Mouse (Mus musculus) G1E (cell line): ENCODE results near the gene 1700003E16Rik. TPM values are rescaled to one million over a fixed set of nuclear protein-coding genes. Genes with fewer than 3 reads are reported as not detected.
A peak's percentile ranks its signal among the peaks of the same experiment; 100 is the strongest.

Experiments
- ATAC-seq: 2 replicates; pipeline ENCODE4 v1.8.0; 2016; ENCODE audit warnings: mild to moderate bottlenecking; ENCODE audit not compliant: insufficient number of reproducible peaks, poor library complexity, low FRiP score, severe bottlenecking; ENCODE audit errors: extremely low read depth
- DNase-seq: peaks from one replicate; pipeline ENCODE4 v3.0.0; 2012; ENCODE audit warnings: low spot score
- H3K27me3 ChIP-seq: 2 replicates; pipeline ENCODE4 v1.6.1; 2012; ENCODE audit warnings: mild to moderate bottlenecking, low read length, inconsistent platforms; ENCODE audit not compliant: insufficient read depth
- H3K36me3 ChIP-seq: replicated peaks from 2 replicates; pipeline ENCODE3; 2012; ENCODE audit warnings: mild to moderate bottlenecking, inconsistent platforms
- H3K4me1 ChIP-seq: 2 replicates; pipeline ENCODE4 v1.6.1; 2012; ENCODE audit warnings: low read depth, low read length, inconsistent platforms, mixed read lengths; ENCODE audit not compliant: insufficient read depth
- H3K4me3 ChIP-seq: 2 replicates; pipeline ENCODE4 v1.5.1; 2012; ENCODE audit warnings: low read depth, mild to moderate bottlenecking, inconsistent platforms, low read length, moderate library complexity, mixed read lengths
- H3K9me3 ChIP-seq: replicated peaks from 2 replicates; pipeline ENCODE4 v1.6.1; 2012; ENCODE audit warnings: inconsistent platforms
- CTCF ChIP-seq: IDR thresholded peaks from 2 replicates; pipeline ENCODE4 v1.5.1; 2012; ENCODE audit warnings: low read depth, low read length, inconsistent platforms, mixed read lengths
- GATA1 ChIP-seq: IDR thresholded peaks from 2 replicates; pipeline ENCODE4 v1.6.1; 2012; ENCODE audit warnings: borderline replicate concordance, low read length, inconsistent platforms, mixed read lengths
- GATA2 ChIP-seq: IDR thresholded peaks from 2 replicates; pipeline ENCODE4 v1.6.1; 2012; ENCODE audit warnings: low read depth, low read length, inconsistent platforms, borderline replicate concordance
- POLR2AphosphoS5 ChIP-seq: IDR thresholded peaks from 2 replicates; pipeline ENCODE4 v1.6.1; 2012; ENCODE audit warnings: low read depth, low read length, inconsistent platforms; ENCODE audit not compliant: insufficient replicate concordance
- TAL1 ChIP-seq: conservative IDR thresholded peaks from 2 replicates; pipeline ENCODE4 v1.6.1; 2012; ENCODE audit warnings: low read depth, low read length, inconsistent platforms, mixed read lengths
- polyA plus RNA-seq: library from polyadenylated mRNA; stranded (reverse); fragments of >175 nt; gene quantifications from 2 replicates; pipeline ENCODE4 v1.2.3, GENCODE M21; 2012
- total RNA-seq, 2 experiments: library from RNA; stranded (forward) in 1 of 2; stranded (reverse) in 1 of 2; fragments of 200-1000 nt in 1 of 2; fragments of >200 nt in 1 of 2; fragmentation: Nextera tagmentation in 1 of 2; gene quantifications; 2 replicates each; pipeline ENCODE4 v1.2.3; 2014 to 2017

Gene 1700003E16Rik
- total and polyA plus RNA-seq, 3 experiments: 0.16 TPM; not detected in 2

DNA sequence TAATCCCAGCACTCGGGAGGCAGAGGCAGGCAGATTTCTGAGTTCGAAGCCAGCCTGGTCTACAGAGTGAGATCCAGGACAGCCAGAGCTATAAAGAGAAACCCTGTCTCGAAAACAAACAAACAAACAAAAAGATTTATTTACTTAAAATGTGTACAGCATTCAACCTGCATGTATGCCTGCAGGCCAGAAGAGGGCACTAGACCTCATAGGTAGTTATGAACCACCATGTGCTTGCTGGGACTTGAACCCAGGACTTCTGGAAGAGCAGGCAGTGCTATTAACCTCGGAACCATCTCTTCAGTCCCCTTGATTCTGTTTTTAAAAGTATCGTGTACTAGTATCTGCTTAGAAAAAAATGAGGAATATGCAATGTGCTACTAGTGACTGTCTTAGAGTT lies 28.8 kb upstream of the 1700003E16Rik start:
- Histone ChIP-seq H3K36me3 (peaks cover 15% of the 10 kb centered on the region), H3K4me1 (peaks cover 43% of the 10 kb centered on the region), H3K9me3 (no peaks in the 10 kb centered on the region), H3K4me3 (no peak overlapping the region), H3K27me3 (no peaks in the 10 kb centered on the region; the same call in 1 of the 2 replicates)
- DNase-seq (no peak), ATAC-seq (no peak)
- TF ChIP-seq GATA1 (no peak), CTCF (peak; percentile 31; the same call in 1 of the 2 replicates), GATA2 (no peak), TAL1 (no peak), POLR2AphosphoS5 (no peak)

DNA sequence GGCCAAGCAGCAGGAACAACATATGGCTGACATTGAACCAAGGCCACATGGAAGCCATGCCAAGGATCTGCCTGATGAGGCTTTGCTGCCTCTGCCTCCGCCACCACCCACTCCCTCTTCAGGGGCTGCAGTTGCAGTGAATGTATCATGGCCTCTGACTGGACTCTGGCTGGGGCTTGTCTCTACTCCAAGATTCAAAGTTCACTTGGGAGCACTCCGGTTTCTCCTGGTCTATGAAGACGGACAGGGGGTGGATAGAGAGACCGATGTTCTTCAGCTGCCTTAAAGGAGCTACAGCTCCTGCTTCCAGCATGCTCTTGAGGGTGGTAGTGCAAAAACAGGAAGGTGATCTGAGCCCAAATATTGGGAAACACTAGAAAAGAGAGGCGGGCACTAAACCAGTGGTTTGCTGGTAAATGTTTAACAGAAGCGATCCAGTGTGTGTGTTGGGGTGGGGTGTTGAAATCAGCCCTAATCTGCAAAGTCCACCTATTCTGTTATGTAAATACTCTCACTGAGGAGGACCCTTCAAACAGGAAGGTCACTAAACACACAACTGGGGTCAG lies 24.7 kb upstream of the 1700003E16Rik start:
- no peak for DNase-seq
- Histone ChIP-seq H3K27me3 (no peaks in the 10 kb centered on the region; the same call in 1 of the 2 replicates), H3K4me1 (peaks cover 32% of the 10 kb centered on the region), H3K9me3 (no peaks in the 10 kb centered on the region), H3K4me3 (no peak overlapping the region), H3K36me3 (peaks cover 10% of the 10 kb centered on the region)
- TF ChIP-seq GATA2 (no peak), POLR2AphosphoS5 (no peak), GATA1 (no peak), TAL1 (no peak), CTCF (no peak)
- no peak for ATAC-seq

DNA sequence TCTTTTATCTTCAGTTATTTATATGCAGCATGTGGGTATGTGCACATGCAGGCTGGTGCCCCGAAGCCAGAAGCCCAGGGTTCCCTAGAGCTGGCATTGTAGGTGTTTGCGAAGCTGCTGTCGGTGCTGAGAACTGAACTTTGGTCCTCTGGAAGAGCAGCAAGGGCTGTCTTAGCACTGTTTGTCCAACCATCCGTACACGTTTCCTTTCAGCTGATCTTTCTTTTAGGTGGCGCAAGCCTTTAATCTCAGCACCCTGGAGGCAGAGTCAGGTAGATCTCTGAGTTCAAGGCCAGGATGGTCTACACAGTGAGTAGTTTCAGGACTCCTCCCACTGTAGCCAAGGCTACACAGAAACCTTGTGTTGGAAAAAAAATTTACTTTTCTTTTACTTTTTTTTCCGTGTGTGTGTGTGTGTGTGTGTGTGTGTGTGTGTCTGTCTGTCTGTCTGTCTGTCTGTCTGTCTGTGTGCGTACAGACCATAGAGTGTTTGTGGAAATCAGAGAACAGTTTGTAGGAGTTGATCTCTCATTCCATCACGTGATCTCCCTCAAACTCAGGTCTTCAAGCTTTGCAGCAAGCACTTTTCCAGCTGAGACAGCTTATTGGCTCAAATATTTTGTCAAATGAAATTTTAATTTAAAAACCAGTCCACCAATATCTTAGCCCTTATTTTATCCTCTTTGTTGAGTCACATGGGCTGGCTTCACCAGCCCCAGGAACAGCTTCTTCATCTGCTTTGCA lies 23.9 kb upstream of the 1700003E16Rik start:
- Histone ChIP-seq H3K36me3 (peaks cover 10% of the 10 kb centered on the region), H3K4me1 (peaks cover 40% of the 10 kb centered on the region), H3K27me3 (no peaks in the 10 kb centered on the region; the same call in 1 of the 2 replicates), H3K9me3 (no peaks in the 10 kb centered on the region), H3K4me3 (no peak overlapping the region)
- TF ChIP-seq GATA2 (no peak), CTCF (no peak), POLR2AphosphoS5 (no peak)
- ATAC-seq (no peak), DNase-seq (no peak)

DNA sequence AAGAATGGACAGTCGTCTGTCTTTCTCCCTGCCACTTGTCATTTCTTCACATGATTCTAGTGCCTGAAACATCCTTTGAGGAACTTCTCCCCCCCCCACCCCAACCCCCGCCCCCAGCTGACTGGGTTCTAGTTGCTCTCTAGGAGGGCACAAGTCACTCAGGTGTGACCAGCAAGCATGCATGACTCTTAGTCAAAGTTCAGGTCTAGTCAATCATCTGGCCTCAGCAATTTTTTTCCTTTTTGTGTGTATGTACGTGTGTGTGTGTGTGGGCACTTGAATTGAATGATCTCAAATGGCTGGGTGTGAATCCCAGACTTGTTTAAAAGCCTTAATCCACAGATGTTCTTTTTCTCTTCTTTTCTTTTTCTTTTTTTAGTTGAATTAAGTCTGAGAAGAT lies 22.0 kb upstream of the 1700003E16Rik start:
- no peaks in the 10 kb centered on the region for H3K9me3 ChIP-seq
- H3K36me3 ChIP-seq: peaks cover 10% of the 10 kb centered on the region
- peaks cover 55% of the 10 kb centered on the region for H3K4me1 ChIP-seq
- ATAC-seq (no peak), DNase-seq (no peak)
- H3K27me3 ChIP-seq: no peaks in the 10 kb centered on the region; the same call in 1 of the 2 replicates
- H3K4me3 ChIP-seq: no peak overlapping the region
- TF ChIP-seq GATA2 (no peak), GATA1 (no peak), POLR2AphosphoS5 (no peak), TAL1 (no peak), CTCF (no peak)

DNA sequence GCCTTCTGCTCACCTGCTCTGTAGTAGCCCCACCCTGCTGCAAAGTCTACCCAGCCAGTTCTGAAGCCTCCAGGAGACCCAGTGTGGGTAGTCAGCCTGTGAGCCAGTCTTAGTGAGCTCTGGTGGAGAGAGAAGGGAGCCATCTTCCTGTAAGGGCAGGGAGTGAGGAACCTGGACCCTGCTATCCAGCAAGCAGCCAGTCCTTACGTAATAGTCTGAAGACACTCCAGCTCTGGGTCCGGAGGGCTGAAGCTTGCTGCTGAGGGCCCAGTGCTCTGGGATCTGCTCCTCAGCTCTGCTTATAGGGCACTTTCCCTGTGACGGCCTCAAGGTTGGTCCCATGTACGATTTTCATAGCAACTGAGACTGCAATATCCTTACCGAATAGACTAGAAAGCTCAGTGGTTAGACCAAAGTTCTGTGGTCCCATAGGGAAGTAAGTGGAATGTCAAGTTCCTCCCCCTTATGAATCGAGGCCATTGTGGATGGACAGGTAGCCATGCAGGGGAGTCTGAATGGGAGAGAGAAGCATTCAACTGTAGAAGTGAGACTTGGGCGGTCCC lies 21.2 kb upstream of the 1700003E16Rik start, which contains the start of gene Rtkn:
Gene Rtkn (plus strand): TSS at position 513 of the 563 bp plus-strand sequence.
- no peak for ATAC-seq
- Histone ChIP-seq H3K9me3 (no peaks in the 10 kb centered on the region), H3K27me3 (peaks cover 2% of the 10 kb centered on the region; the same call in 1 of the 2 replicates), H3K36me3 (peaks cover 12% of the 10 kb centered on the region), H3K4me1 (peaks cover 55% of the 10 kb centered on the region), H3K4me3 (0 out of 2 replicates have a peak within 1 kb of the TSS, but pooled peaks have one; percentile 74)
- TF ChIP-seq GATA1: no peak
- no peak for TF ChIP-seq CTCF
- no peak for TF ChIP-seq GATA2
- no peak for TF ChIP-seq TAL1
- TF ChIP-seq POLR2AphosphoS5: no peak
- DNase-seq: no peak

DNA sequence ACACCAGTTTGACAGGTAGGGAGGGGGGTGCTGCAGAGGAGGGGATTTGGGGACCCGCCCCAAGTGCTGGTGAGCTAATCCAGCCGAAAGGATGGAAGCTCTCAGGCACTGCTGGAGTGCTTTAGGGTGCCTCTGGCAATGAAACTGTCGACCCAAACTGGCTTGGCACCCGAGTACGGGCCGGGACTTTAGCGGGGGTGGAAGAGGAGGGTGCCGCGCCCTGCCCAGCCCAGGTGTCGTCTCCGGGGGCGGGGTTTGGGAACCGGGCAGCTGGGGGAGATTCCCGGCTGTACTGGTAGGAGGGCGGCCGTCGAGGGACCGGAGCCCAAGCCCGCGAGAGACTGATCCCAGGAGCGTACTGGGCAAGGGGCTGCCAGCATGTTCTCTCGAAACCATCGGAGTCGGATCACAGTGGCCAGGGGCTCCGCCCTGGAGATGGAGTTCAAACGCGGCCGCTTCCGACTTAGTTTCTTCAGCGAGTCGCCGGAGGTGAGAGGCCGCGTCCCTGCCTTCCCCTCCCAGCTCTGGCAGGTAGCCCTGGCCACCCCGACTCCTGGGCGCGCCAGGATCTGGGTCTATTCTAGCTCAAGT lies 20.5 kb upstream of the 1700003E16Rik start:
- Histone ChIP-seq H3K36me3 (peaks cover 12% of the 10 kb centered on the region), H3K4me1 (peaks cover 55% of the 10 kb centered on the region), H3K4me3 (no peak overlapping the region), H3K9me3 (no peaks in the 10 kb centered on the region), H3K27me3 (peaks cover 3% of the 10 kb centered on the region; the same call in 1 of the 2 replicates)
- no peak for ATAC-seq
- TF ChIP-seq GATA1: no peak
- TF ChIP-seq TAL1: no peak
- TF ChIP-seq CTCF: no peak
- DNase-seq: no peak
